Mouse (Mus musculus): ENCODE measurements around the gene Vtn.

GRCm38 (mm10) chr11:78549491-78549987, 50.6 kb downstream of the Vtn start:
- TF ChIP-seq POLR2A (IDR thresholded peaks at IDR 0.05; ENCODE audit: insufficient read depth, low read length) (no peak), EP300 (IDR thresholded peaks at IDR 0.05; ENCODE audit: insufficient read depth, low read depth, low read length) (no peak), CTCF (IDR thresholded peaks at IDR 0.05; ENCODE audit: low read depth, low read length) (no peak)
